Mouse (Mus musculus) monocyte, adult 2 months (primary cell): ENCODE results near the gene Olfr698.
"Not testable (repeated sequence)": the region's sequence is repeated elsewhere in the genome, so short reads cannot be mapped to it uniquely, and the experiment has no call there.

Source experiments
- DNase-seq, 2 experiments: peaks; one replicate each; pipeline ENCODE4 v3.0.0; 2022; ENCODE audit warnings: low spot score in 2 of 2, low read depth in 1 of 2

Olfr698 gene

GRCm38 (mm10) chr7:106755297-106755696 is at the start of gene Olfr698:
Olfr698 (minus strand) TSS chr7:106755397.
- DNase-seq: no peak

GRCm38 (mm10) chr7:106793098-106793497 is 37.9 kb upstream of the Olfr698 start, which contains the start of gene Olfr699:
Olfr699 (minus strand) TSS chr7:106793198.
- no peak for DNase-seq

- DNase-seq: no peak
Observed at GRCm38 (mm10) chr7:106788330-106788729, 33.1 kb upstream of the Olfr698 start.

- DNase-seq: not testable (repeated sequence)
Observed at GRCm38 (mm10) chr7:106761008-106761407, 5.8 kb upstream of the Olfr698 start.

GRCm38 (mm10) chr7:106758800-106759199 is 3.6 kb upstream of the Olfr698 start:
- no peak for DNase-seq

- DNase-seq: no peak
Observed at GRCm38 (mm10) chr7:106745811-106746210, 9.4 kb downstream of the Olfr698 start.

- DNase-seq: no peak
Observed at GRCm38 (mm10) chr7:106742343-106742742, 12.9 kb downstream of the Olfr698 start, which contains the start of gene Olfr697. Olfr697 (minus strand) TSS chr7:106742443.

GRCm38 (mm10) chr7:106737028-106737427 is 18.2 kb downstream of the Olfr698 start:
- no peak for DNase-seq

- DNase-seq: no peak
Observed at GRCm38 (mm10) chr7:106733717-106734116, 21.5 kb downstream of the Olfr698 start.

- not testable (repeated sequence) for DNase-seq
Observed at GRCm38 (mm10) chr7:106725654-106726053, 29.5 kb downstream of the Olfr698 start.

- DNase-seq: no peak
Observed at GRCm38 (mm10) chr7:106716296-106716695, 38.9 kb downstream of the Olfr698 start, which contains the start of gene Olfr695. Olfr695 (minus strand) TSS chr7:106716396.

GRCm38 (mm10) chr7:106711463-106711862 is 43.7 kb downstream of the Olfr698 start:
- DNase-seq: no peak

- not testable (repeated sequence) for DNase-seq
Observed at GRCm38 (mm10) chr7:106707705-106708104, 47.5 kb downstream of the Olfr698 start.
